In the genomic region with DNA sequence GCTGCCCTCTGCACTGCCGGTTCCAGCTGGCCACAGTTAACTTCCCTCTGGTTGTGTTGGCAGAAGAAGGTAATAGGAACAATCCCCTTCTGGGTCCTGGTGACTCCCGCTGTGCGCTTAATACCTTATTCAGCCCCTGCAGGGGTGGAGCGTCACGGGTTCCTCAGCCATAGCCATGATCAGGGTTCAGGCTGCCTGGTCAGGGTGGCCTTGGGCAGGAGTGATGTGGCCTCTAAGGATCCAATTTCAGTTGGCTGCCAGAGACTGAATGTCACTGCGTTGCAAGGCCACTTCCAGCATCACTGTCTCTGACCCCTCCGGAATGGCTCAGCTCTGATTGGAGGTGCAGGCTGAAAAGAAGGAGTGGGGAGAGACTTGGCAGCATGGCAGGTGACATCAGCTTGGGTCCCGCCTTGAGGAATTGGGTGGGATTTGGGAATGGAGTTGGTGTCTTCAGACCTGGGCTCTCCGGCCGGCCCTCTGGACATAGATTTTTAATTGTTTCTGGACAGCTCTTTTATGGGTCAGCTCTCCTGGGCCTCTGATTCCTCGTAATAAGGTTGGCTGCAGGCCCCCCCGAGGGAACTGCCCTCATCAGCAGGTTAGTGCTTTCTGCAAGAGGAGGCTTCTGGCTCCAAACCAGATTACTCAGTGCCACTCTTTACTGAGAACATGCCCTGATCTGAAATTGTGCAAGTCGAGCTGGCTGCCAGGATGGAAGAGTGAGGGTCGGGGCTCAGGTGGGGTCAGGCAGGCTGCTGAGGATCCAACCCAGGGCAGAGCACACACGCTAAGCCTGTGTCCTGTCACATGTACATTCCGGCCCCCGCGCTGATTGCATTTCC, we compare ENCODE assay signal across 8 mouse cellular contexts. TPM values are rescaled to one million over a fixed set of nuclear protein-coding genes. Genes with fewer than 3 reads are reported as not detected.
A peak's percentile ranks its signal among the peaks of the same experiment; 100 is the strongest.
DNase-seq lines count a peak whose midpoint lies in the region; ATAC-seq and TF ChIP-seq lines count a peak whose summit lies in the region.

No protein-coding gene starts in this region.

- TF ChIP-seq CTCF in layer of hippocampus, adult 2 months (conservative IDR thresholded peaks at IDR 0.05) = no peak
- no peak for TF ChIP-seq CTCF in Patski (IDR thresholded peaks at IDR 0.05)

- WGBS in embryonic facial prominence, embryonic 10.5 days = 34% methylated on average over 18 of the region's 18 CpGs
- 77% methylated on average over 18 of the region's 18 CpGs for WGBS in liver, embryonic 15.5 days (ENCODE audit: insufficient replicate concordance)

- H3K9ac ChIP-seq in liver, embryonic 15.5 days = no peak overlapping the region

- in situ Hi-C loops in Patski (cut with MboI; ENCODE audit: low pct_unique_long_range_greater_than_20kb) = no loop called here

- H3K4me3 ChIP-seq in layer of hippocampus, adult 2 months = no peak overlapping the region
- peak overlapping the region; percentile 6; the same call in 1 of the 2 replicates for H3K4me3 ChIP-seq in embryonic facial prominence, embryonic 10.5 days
- no peak overlapping the region for H3K4me3 ChIP-seq in liver, embryonic 15.5 days (replicated peaks)

- H3K4me1 ChIP-seq in embryonic facial prominence, embryonic 10.5 days = peaks cover 64% of the 10 kb centered on the region
- peaks cover 68% of the 10 kb centered on the region for H3K4me1 ChIP-seq in liver, embryonic 15.5 days (replicated peaks)

- CTCF ChIA-PET in Patski (lab: Charles Lee) = no interaction called here

- peaks cover 22% of the 10 kb centered on the region for H3K36me3 ChIP-seq in embryonic facial prominence, embryonic 10.5 days (replicated peaks)
- H3K36me3 ChIP-seq in liver, embryonic 15.5 days (replicated peaks) = peaks cover 18% of the 10 kb centered on the region; the same call in 1 of the 2 replicates

- intact Hi-C loops in heart, postnatal 36 days (cut with DNase I) = loop anchor here (5.0 kb wide), 1 partner anchor 39 kb away; no protein-coding TSS in a partner anchor

- POLR2A ChIA-PET in Patski (lab: Charles Lee) = interaction anchor here (0.6 to 1.6 kb wide), 3 partner anchors 22 to 124 kb away, joined by 3 to 5 read pairs (median 3); no protein-coding TSS in a partner anchor

- peak overlapping the region; percentile 52 for H3K27ac ChIP-seq in layer of hippocampus, adult 2 months
- H3K27ac ChIP-seq in embryonic facial prominence, embryonic 10.5 days (replicated peaks) = no peak overlapping the region
- peak overlapping the region; percentile 99; the same call in 1 of the 2 replicates for H3K27ac ChIP-seq in liver, embryonic 15.5 days (replicated peaks)

- H3K27me3 ChIP-seq in Patski = no peaks in the 10 kb centered on the region
- H3K27me3 ChIP-seq in embryonic facial prominence, embryonic 10.5 days (replicated peaks; ENCODE audit: low read depth, poor library complexity, severe bottlenecking) = no peaks in the 10 kb centered on the region
- H3K27me3 ChIP-seq in liver, embryonic 15.5 days = no peaks in the 10 kb centered on the region

- H3K9me3 ChIP-seq in embryonic facial prominence, embryonic 10.5 days = no peaks in the 10 kb centered on the region
- no peaks in the 10 kb centered on the region for H3K9me3 ChIP-seq in liver, embryonic 15.5 days (replicated peaks)

- H3K4me2 ChIP-seq in liver, embryonic 15.5 days = no peak overlapping the region

- peak; percentile 63 for ATAC-seq in Patski
- no peak for ATAC-seq in liver, embryonic 15.5 days (ENCODE audit: insufficient read depth)
- ATAC-seq in megakaryocyte, adult 5-6 weeks (ENCODE audit: poor library complexity, severe bottlenecking) = no peak

- no peak for DNase-seq in layer of hippocampus, adult 2 months (ENCODE audit: low spot score in 2 of 2)
- DNase-seq in layer of hippocampus, postnatal 14 days (ENCODE audit: low spot score in 2 of 2) = no peak
- peak; percentile 42 for DNase-seq in Patski (ENCODE audit: low read depth, low spot score)
- DNase-seq in embryonic facial prominence, embryonic 10.5 days (ENCODE audit: low spot score) = no peak
- DNase-seq in heart, postnatal 36 days = peak; percentile 52 to 62
- DNase-seq in layer of hippocampus, adult 8-10 months (ENCODE audit: low spot score in 2 of 2) = no peak

RNA-seq across cellular contexts. Expression of gene Tmem94, which starts 10.8 kb away (rescaled TPM):
- total RNA-seq in layer of hippocampus, adult 2 months (2021) = 10 to 100 TPM; 47.4 to 58.2 TPM
- 10 to 100 TPM; 37.8 to 42.3 TPM for total RNA-seq in layer of hippocampus, postnatal 14 days (2021)
- 44.3 TPM for polyA plus RNA-seq in Patski (2021)
- 34.6 and 38.9 TPM in 2 replicates for polyA plus RNA-seq in embryonic facial prominence, embryonic 10.5 days (2016; fragmentation: Nextera tagmentation; extraction: Ambion mirVana)
- 100 to 1,000 TPM in 1 of 2 experiments, 10 to 100 TPM in 1; 92.3 to 101 TPM for total RNA-seq in heart, postnatal 36 days (2021)
- 9.9 and 10.1 TPM in 2 replicates for polyA plus RNA-seq in liver, embryonic 15.5 days (2015; fragmentation: Nextera tagmentation; extraction: Ambion mirVana)
- total RNA-seq in megakaryocyte, adult 5-6 weeks (2015) = 16.1 and 17.1 TPM in 2 replicates
- 15.9 and 18.8 TPM in 2 replicates for total RNA-seq in megakaryocyte, adult 5-6 weeks (2017)
- 10 to 100 TPM; 49.7 to 64.2 (median 52.3) TPM for total RNA-seq in layer of hippocampus, adult 8-10 months (2022)

RNA-seq across cellular contexts. Expression of gene Caskin2, which starts 37.4 kb away (rescaled TPM):
- 10 to 100 TPM; 17.7 to 19.7 TPM for total RNA-seq in layer of hippocampus, adult 2 months (2021)
- 10 to 100 TPM; 22.0 to 24.8 TPM for total RNA-seq in layer of hippocampus, postnatal 14 days (2021)
- 29.7 TPM for polyA plus RNA-seq in Patski (2021)
- 20.3 and 20.4 TPM in 2 replicates for polyA plus RNA-seq in embryonic facial prominence, embryonic 10.5 days (2016; fragmentation: Nextera tagmentation; extraction: Ambion mirVana)
- 10 to 100 TPM; 48.6 to 50.6 TPM for total RNA-seq in heart, postnatal 36 days (2021)
- 5.7 and 6.7 TPM in 2 replicates for polyA plus RNA-seq in liver, embryonic 15.5 days (2015; fragmentation: Nextera tagmentation; extraction: Ambion mirVana)
- total RNA-seq in megakaryocyte, adult 5-6 weeks (2015) = 1.6 and 2.5 TPM in 2 replicates
- total RNA-seq in megakaryocyte, adult 5-6 weeks (2017) = 1.7 and 3.0 TPM in 2 replicates
- total RNA-seq in layer of hippocampus, adult 8-10 months (2022) = 10 to 100 TPM; 17.1 to 21.7 (median 20.0) TPM

RNA-seq across cellular contexts. Expression of gene Tsen54, which starts 38.5 kb away (rescaled TPM):
- 10 to 100 TPM; 11.8 to 13.0 TPM for total RNA-seq in layer of hippocampus, adult 2 months (2021)
- 10 to 100 TPM; 12.4 to 15.0 TPM for total RNA-seq in layer of hippocampus, postnatal 14 days (2021)
- 52.3 TPM for polyA plus RNA-seq in Patski (2021)
- 40.3 and 40.6 TPM in 2 replicates for polyA plus RNA-seq in embryonic facial prominence, embryonic 10.5 days (2016; fragmentation: Nextera tagmentation; extraction: Ambion mirVana)
- total RNA-seq in heart, postnatal 36 days (2021) = 1 to 10 TPM; 8.7 to 9.7 TPM
- polyA plus RNA-seq in liver, embryonic 15.5 days (2015; fragmentation: Nextera tagmentation; extraction: Ambion mirVana) = 13.7 and 18.7 TPM in 2 replicates
- 2.6 and 5.4 TPM in 2 replicates for total RNA-seq in megakaryocyte, adult 5-6 weeks (2015)
- total RNA-seq in megakaryocyte, adult 5-6 weeks (2017) = 7.0 and 16.3 TPM in 2 replicates
- total RNA-seq in layer of hippocampus, adult 8-10 months (2022) = 10 to 100 TPM; 12.5 to 18.7 (median 16.9) TPM

RNA-seq across cellular contexts. Expression of gene Llgl2, which starts 47.8 kb away (rescaled TPM):
- 1 to 10 TPM; 1.6 to 2.3 TPM for total RNA-seq in layer of hippocampus, adult 2 months (2021)
- 1 to 10 TPM; 2.3 to 3.2 TPM for total RNA-seq in layer of hippocampus, postnatal 14 days (2021)
- polyA plus RNA-seq in Patski (2021) = 163 TPM
- 15.3 and 15.5 TPM in 2 replicates for polyA plus RNA-seq in embryonic facial prominence, embryonic 10.5 days (2016; fragmentation: Nextera tagmentation; extraction: Ambion mirVana)
- 10 to 100 TPM; 18.7 to 21.2 TPM for total RNA-seq in heart, postnatal 36 days (2021)
- polyA plus RNA-seq in liver, embryonic 15.5 days (2015; fragmentation: Nextera tagmentation; extraction: Ambion mirVana) = 11.9 and 16.2 TPM in 2 replicates
- total RNA-seq in megakaryocyte, adult 5-6 weeks (2015) = 3.4 and 5.0 TPM in 2 replicates
- total RNA-seq in megakaryocyte, adult 5-6 weeks (2017) = 5.2 and 6.0 TPM in 2 replicates
- total RNA-seq in layer of hippocampus, adult 8-10 months (2022) = 1 to 10 TPM; 1.6 to 4.2 (median 2.4) TPM

Comparison
In these comparisons a context has a peak if more than half of its experiments do, and no peak if none do; other contexts are left out.
1. DNase-seq: peak in Patski (single experiment) and heart, postnatal 36 days (2 of 2); none in layer of hippocampus, adult 2 months (0 of 2), layer of hippocampus, postnatal 14 days (0 of 2), embryonic facial prominence, embryonic 10.5 days (single experiment) and layer of hippocampus, adult 8-10 months (0 of 2).
2. RNA of gene Caskin2, which starts 37.4 kb away (total RNA-seq): 48.6 to 50.6 TPM in heart, postnatal 36 days, 22.0 to 24.8 TPM in layer of hippocampus, postnatal 14 days, 17.1 to 21.7 TPM in layer of hippocampus, adult 8-10 months and 17.7 to 19.7 TPM in layer of hippocampus, adult 2 months; 1.6 to 3.0 TPM in megakaryocyte, adult 5-6 weeks; every median in the first group is over 4 times any median in the second.